Mouse (Mus musculus): Measurements from ENCODE around the gene Lrig3.

The Lrig3 gene

GRCm38 (mm10) chr10:125961411-125962107 is 4.4 kb upstream of the Lrig3 start:
- DNase-seq (ENCODE audit: extremely low spot score, low spot score), result no peak

- no peak for DNase-seq (ENCODE audit: extremely low spot score, low spot score)
These were observed 1.3 kb upstream of the Lrig3 start for GRCm38 (mm10) chr10:125964709-125965108.

- DNase-seq (ENCODE audit: extremely low spot score, low spot score), result peak; percentile 82
These were observed 698 bp downstream of the Lrig3 start for GRCm38 (mm10) chr10:125966481-125967251.

- peak; percentile 65 for DNase-seq (ENCODE audit: extremely low spot score, low spot score)
These were observed 1.6 kb downstream of the Lrig3 start for GRCm38 (mm10) chr10:125967436-125968160.

GRCm38 (mm10) chr10:125968191-125969132 is 2.5 kb downstream of the Lrig3 start:
- peak; percentile 52 for DNase-seq (ENCODE audit: extremely low spot score, low spot score)

DNA sequence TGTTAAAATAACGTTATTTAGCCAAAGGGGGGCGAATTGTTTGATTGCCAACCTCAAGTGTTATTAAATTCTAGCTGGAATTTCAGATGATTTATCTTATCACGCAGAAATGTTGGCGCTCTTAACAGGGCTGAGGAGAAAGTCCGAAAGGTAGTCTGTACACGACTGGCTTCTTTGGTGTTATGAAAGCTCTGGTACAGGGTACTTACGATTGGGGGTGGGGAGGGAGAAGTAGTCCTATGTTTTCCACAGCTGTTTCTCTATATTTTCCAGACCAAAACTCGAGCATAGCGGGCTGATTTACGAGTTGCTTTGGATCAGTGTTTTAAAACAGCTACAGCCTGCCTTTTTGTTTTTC is 3.1 kb downstream of the Lrig3 start:
- DNase-seq (ENCODE audit: extremely low spot score, low spot score), result no peak

DNA sequence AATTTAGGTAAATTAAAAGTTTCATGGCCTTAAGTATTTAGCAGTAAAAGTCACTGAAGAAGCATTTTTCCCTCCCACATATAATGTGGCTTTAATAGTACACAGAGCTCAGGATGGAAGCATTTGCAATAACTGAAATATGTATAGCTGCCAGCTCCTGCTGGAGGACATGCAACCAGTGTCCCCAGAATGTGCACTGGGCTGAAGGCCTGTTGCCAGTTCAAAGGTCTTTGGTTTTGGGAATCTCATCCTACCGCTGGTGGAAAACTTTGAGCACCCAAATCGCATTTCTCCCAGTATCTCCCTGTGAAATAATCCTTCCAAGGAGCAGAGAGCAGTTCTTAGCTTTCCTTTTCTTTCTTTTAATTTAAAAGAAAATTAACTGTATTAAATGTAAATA is 4.1 kb downstream of the Lrig3 start:
- DNase-seq (ENCODE audit: extremely low spot score, low spot score), result no peak

GRCm38 (mm10) chr10:125970500-125970899 is 4.5 kb downstream of the Lrig3 start:
- DNase-seq (ENCODE audit: extremely low spot score, low spot score), result peak; percentile 59

DNA sequence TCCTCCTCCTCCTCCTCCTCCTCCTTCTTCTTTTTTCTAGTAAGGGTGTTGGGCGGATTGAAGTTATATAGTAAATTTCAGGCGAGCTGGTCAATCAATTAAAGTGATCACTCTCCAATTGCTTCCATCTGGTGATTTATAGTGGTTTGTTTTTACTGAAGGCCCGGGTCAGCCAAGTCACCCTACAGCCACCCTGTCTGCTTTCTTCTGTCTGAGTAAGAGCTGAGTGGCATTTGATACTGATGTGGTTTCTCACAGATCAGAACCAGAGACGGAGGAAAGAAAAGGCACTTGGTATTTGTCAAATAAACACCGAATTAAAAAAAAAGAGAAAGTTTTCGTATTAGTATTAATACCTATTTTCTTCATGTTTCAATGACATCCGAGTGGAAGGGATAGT is 7.8 kb downstream of the Lrig3 start:
- no peak for DNase-seq (ENCODE audit: extremely low spot score, low spot score)

- no peak for DNase-seq (ENCODE audit: extremely low spot score, low spot score)
These were observed 16.0 kb downstream of the Lrig3 start for GRCm38 (mm10) chr10:125981938-125982337.

GRCm38 (mm10) chr10:125984473-125985035 is 18.6 kb downstream of the Lrig3 start:
- no peak for DNase-seq (ENCODE audit: extremely low spot score, low spot score)

- DNase-seq (ENCODE audit: extremely low spot score, low spot score), result no peak
These were observed 19.8 kb downstream of the Lrig3 start for GRCm38 (mm10) chr10:125985795-125986194.

DNA sequence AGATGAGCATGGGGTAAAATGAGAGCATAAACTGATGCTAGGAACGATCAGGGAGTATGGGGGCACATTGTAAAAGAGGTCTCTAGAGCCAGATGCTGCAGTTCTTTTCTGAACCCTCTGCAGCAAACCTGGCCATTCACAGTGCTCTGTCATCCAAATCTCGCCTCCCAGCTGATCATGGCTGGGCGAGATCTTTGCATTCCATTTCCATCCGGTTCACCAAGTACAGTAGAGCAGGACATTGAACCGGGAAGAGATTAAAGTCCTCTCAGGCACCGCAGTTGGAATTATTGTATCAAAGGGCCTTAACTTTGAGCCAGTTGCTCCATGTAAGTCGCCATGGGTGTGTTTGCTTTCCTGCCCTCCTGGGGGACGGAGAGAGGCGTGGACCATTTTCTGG is 20.5 kb downstream of the Lrig3 start:
- no peak for DNase-seq (ENCODE audit: extremely low spot score, low spot score)

DNA sequence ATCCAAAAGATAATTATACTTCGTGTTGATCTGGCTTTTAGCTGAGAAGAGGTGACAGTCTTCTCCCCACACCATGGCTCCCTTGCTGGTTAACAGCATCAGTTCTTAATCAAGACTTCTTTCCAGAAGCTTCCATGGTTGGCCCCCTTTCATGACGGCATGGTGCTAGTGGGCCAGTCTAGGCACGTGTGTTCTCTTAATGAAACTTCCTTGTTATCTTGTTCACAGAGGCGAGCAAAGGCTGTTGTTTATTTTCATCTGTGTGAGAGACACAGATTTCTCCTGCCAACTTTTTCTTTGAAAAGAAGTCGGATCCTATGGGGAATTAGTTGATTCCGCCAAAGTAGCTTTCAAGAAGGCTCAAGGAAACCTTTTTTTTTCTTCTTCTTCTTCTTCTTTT is 21.3 kb downstream of the Lrig3 start:
- no peak for DNase-seq (ENCODE audit: extremely low spot score, low spot score)

DNA sequence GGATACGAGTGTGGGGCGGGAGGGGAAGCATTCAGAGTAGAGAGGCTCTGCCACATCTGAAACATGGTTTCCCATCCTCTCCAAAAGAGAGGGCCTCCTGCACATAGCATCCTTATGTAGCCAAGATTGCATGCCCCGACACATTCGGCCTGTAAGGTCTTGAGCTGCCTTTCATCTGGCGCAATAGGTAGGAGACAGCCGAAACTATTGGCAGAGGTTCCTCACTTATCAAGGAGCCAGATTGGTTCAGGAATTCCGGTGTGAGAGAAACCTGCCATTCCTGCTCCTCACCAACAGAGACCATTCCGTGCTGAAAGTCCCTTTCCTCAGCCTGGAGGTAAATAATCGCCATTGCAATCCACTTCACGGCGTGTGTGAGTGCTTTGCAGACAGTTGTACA is 22.1 kb downstream of the Lrig3 start:
- no peak for DNase-seq (ENCODE audit: extremely low spot score, low spot score)

DNA sequence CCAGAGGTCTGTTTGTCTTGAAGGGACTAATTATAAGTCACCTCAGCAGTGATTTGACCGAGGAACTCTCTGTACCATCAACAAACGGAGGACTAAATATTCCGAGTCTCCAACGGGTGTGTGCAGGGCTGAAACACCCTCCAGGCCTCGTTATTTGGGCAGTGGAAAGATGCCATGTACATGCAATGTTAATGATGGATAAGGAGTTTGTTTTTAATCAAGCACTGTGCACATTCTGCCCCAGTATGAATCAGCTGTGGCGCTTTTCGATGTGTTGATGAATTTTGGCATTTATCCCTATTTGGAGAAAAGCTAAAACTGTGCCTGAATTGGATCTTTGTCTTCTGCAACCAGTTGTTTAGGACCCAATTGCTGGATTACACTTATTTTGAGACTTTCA is 23.9 kb downstream of the Lrig3 start:
- DNase-seq (ENCODE audit: extremely low spot score, low spot score), result no peak

DNA sequence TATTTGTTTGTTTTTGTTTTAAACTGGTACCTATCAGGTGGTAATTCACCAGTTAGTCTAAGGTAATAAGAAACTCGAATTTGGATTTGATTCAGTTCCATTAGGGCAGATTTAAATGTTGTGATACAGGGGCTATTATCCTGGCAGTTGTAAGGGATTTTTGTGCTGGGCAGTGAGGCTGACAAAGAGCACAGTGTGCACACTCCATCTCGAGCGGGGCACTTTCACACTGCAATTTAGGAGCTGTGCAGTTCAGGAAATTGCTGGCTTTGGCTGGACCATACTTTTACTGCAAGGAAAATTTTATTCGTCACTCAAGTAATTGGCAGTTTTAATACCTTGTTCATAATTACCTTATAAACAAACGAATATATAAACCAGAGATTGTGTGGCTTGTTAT is 24.4 kb downstream of the Lrig3 start:
- DNase-seq (ENCODE audit: extremely low spot score, low spot score), result no peak

DNA sequence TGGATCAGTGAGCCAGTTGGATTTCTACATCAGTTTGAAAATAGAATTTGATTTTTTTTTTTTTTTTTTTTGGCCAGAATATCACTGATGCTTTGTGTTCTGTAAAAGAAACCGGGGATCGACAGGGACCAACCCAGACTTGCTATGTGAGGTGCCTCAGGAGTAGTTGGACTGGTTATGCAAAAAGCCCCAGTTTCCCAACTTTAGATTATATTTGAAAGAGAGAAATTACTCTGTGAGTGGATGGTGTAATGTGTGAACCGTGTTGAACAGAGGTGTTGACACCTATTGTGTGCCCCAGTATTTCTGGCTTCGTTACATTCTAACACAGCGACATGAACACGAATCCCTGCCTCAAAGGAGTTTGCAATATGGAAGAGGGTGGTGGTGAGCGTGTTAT is 25.9 kb downstream of the Lrig3 start:
- no peak for DNase-seq (ENCODE audit: extremely low spot score, low spot score)

GRCm38 (mm10) chr10:125994855-125995254 is 28.9 kb downstream of the Lrig3 start:
- no peak for DNase-seq (ENCODE audit: extremely low spot score, low spot score)

GRCm38 (mm10) chr10:125995701-125996100 is 29.7 kb downstream of the Lrig3 start:
- no peak for DNase-seq (ENCODE audit: extremely low spot score, low spot score)

DNA sequence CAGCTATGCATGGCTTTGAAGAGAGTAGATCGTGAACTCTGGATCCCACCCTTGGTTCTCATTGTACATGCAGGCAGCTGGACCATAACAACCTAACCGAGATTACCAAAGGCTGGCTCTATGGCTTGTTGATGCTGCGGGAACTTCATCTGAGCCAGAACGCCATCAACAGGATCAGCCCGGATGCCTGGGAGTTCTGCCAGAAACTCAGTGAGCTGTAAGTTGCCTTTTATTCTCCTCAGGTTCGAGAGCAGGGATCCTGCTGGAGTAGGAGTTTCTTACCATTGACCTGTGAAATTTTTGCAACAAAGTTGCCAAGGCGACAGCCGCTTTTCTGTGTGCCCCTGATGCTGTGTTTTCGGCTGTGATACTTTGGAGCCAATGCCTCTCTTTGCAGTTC is 31.0 kb downstream of the Lrig3 start:
- no peak for DNase-seq (ENCODE audit: extremely low spot score, low spot score)
